Mouse (Mus musculus) limb, embryonic 12.5 days (tissue): ENCODE data around the gene Bcl11a. TPM values are rescaled to one million over a fixed set of nuclear protein-coding genes. Genes with fewer than 3 reads are reported as not detected.
"Not testable (repeated sequence)": the region's sequence is repeated elsewhere in the genome, so short reads cannot be mapped to it uniquely, and the experiment has no call there.

Experiments
- ATAC-seq: fragments of 200-750 bp; cut with Nextera tagmentation; 2 replicates; pipeline ENCODE4 v1.8.0; 2017; ENCODE audit warnings: low read depth, moderate TSS enrichment; ENCODE audit not compliant: insufficient number of reproducible peaks, insufficient read depth, low FRiP score, low TSS enrichment
- H3K27ac ChIP-seq: fragments of 300-500 bp; sonication (generic); 2 replicates; pipeline ENCODE4 v1.5.1; 2016; ENCODE audit warnings: mild to moderate bottlenecking, moderate library complexity
- H3K27me3 ChIP-seq: fragments of 300-500 bp; sonication (generic); 2 replicates; pipeline ENCODE4 v1.6.1; 2016; ENCODE audit warnings: mild to moderate bottlenecking, moderate library complexity
- H3K36me3 ChIP-seq: fragments of 300-500 bp; sonication (generic); 2 replicates; pipeline ENCODE4 v1.6.1; 2016; ENCODE audit warnings: mild to moderate bottlenecking, moderate library complexity
- H3K4me1 ChIP-seq: fragments of 300-500 bp; sonication (generic); replicated peaks from 2 replicates; pipeline ENCODE4 v1.6.1; 2016
- H3K4me2 ChIP-seq: fragments of 300-500 bp; sonication (generic); 2 replicates; pipeline ENCODE4 v1.6.1; 2016; ENCODE audit warnings: mild to moderate bottlenecking, moderate library complexity
- H3K4me3 ChIP-seq: fragments of 300-500 bp; sonication (generic); replicated peaks from 2 replicates; pipeline ENCODE4 v1.5.1; 2016; ENCODE audit warnings: mild to moderate bottlenecking
- H3K9ac ChIP-seq: fragments of 300-500 bp; sonication (generic); replicated peaks from 2 replicates; pipeline ENCODE4 v1.6.1; 2016; ENCODE audit warnings: mild to moderate bottlenecking, moderate library complexity
- H3K9me3 ChIP-seq: fragments of 300-500 bp; sonication (generic); 2 replicates; pipeline ENCODE4 v1.6.1; 2016; ENCODE audit warnings: mild to moderate bottlenecking, moderate library complexity
- WGBS: fragments of 180-500 bp; shearing (Covaris S2); methylation state at CpG from one replicate; pipeline ENCODE4 v1.1.7; 2016; 5-methylcytosine and 5-hydroxymethylcytosine counted together
- polyA plus RNA-seq: library from polyadenylated mRNA; unstranded; fragments of >200 nt; fragmentation: Nextera tagmentation; extraction: Ambion mirVana; gene quantifications from 2 replicates; pipeline ENCODE4 v1.2.1, GENCODE M21; 2016

Bcl11a gene
- polyA plus RNA-seq, 1 experiment from 2014 or later, result 109 TPM

- WGBS, result 90% methylated on average over 9 of the region's 9 CpGs
- Histone ChIP-seq H3K9me3 (no peaks in the 10 kb centered on the region), H3K36me3 (peaks cover 47% of the 10 kb centered on the region), H3K4me2 (no peak overlapping the region), H3K27ac (no peak overlapping the region), H3K9ac (no peak overlapping the region), H3K27me3 (no peaks in the 10 kb centered on the region), H3K4me3 (no peak overlapping the region), H3K4me1 (peaks cover 80% of the 10 kb centered on the region)
- ATAC-seq, result no peak
These were observed 43.3 kb downstream of the Bcl11a start for GRCm38 (mm10) chr11:24121136-24121535.

GRCm38 (mm10) chr11:24122899-24123298, 45.0 kb downstream of the Bcl11a start:
- Histone ChIP-seq H3K4me3 (no peak overlapping the region), H3K4me1 (peaks cover 76% of the 10 kb centered on the region), H3K9me3 (no peaks in the 10 kb centered on the region), H3K27me3 (no peaks in the 10 kb centered on the region), H3K4me2 (no peak overlapping the region), H3K27ac (no peak overlapping the region), H3K9ac (no peak overlapping the region), H3K36me3 (peaks cover 40% of the 10 kb centered on the region; the same call in 1 of the 2 replicates)
- 89% methylated on average over 7 of the region's 7 CpGs for WGBS
- ATAC-seq, result no peak

DNA sequence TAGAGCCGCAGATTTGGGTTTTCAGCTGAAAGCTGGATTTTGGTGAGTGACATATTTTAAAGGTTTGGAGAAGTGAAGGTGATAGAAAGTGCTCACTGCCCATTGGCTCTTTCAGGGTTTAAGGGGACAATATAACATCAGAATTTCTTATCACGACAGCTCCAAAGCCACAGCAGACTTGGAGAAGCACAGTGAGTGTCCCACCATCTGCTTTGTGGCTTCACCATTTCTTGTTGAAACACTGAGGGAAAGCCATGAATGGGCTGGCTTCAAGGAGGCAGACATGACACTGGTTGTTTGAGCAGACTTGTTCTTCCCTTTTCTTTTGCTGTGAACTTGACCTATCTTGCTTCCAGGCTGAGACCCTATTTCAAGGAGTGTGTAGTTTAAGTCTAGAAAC, 46.1 kb downstream of the Bcl11a start:
- Histone ChIP-seq H3K9me3 (no peaks in the 10 kb centered on the region), H3K27me3 (no peaks in the 10 kb centered on the region), H3K4me1 (peaks cover 72% of the 10 kb centered on the region), H3K4me3 (no peak overlapping the region), H3K27ac (no peak overlapping the region), H3K4me2 (no peak overlapping the region), H3K9ac (no peak overlapping the region), H3K36me3 (peaks cover 37% of the 10 kb centered on the region; the same call in 1 of the 2 replicates)
- ATAC-seq, result no peak
- 87% methylated on average over 2 of the region's 2 CpGs for WGBS

DNA sequence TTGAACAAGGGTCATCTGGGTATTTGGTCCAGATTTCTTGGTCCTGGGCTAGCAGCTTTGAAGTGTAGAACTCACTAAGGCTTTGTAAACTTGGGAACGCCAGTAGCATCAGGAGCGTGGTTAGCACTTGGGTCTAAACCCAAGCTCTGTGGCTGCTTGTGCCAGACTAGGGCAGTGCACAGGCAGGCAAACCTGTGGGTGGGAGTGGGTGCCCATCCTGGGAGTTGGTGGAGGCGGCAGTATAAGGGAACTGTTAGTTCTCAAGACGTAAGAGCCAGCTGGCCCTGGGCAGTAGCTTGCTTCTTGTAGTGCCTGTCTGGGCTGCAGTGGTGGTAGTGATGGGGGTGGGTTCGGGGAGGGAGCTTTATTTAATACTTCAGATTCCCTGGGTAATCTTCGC, 47.2 kb downstream of the Bcl11a start:
- H3K4me1 ChIP-seq, result peaks cover 61% of the 10 kb centered on the region
- ATAC-seq, result no peak
- WGBS, result 85% methylated on average over 6 of the region's 6 CpGs
- no peaks in the 10 kb centered on the region for H3K27me3 ChIP-seq
- H3K4me3 ChIP-seq, result no peak overlapping the region
- peaks cover 44% of the 10 kb centered on the region; the same call in 1 of the 2 replicates for H3K36me3 ChIP-seq
- no peaks in the 10 kb centered on the region for H3K9me3 ChIP-seq
- H3K4me2 ChIP-seq, result no peak overlapping the region
- no peak overlapping the region for H3K9ac ChIP-seq
- no peak overlapping the region for H3K27ac ChIP-seq

DNA sequence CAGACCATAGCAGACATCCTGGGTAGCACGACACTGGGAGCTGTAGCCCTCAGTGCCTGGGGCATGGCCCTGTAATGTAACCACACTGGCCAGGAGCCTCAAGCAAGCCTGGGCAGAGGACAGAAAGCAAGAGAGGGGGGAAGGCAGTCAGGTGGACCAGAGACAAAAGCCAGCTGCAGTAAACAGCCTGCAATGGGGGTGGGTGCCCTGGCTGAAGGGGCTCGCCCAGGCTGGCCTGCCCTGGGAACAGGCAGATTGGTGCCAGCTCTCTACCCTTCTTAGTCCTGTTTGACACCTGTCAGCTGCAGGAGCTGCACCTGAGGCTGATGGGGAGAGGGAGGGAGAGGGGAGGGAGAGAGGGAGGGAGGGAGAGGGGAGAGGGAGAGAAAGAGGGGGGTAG, 50.1 kb downstream of the Bcl11a start:
- Histone ChIP-seq H3K27ac (peak overlapping the region; percentile 7; the same call in 1 of the 2 replicates), H3K36me3 (peaks cover 53% of the 10 kb centered on the region), H3K4me1 (peaks cover 44% of the 10 kb centered on the region), H3K27me3 (no peaks in the 10 kb centered on the region), H3K9ac (no peak overlapping the region), H3K9me3 (no peaks in the 10 kb centered on the region), H3K4me2 (no peak overlapping the region), H3K4me3 (no peak overlapping the region)
- 58% methylated on average over 2 of the region's 2 CpGs for WGBS
- no peak for ATAC-seq

DNA sequence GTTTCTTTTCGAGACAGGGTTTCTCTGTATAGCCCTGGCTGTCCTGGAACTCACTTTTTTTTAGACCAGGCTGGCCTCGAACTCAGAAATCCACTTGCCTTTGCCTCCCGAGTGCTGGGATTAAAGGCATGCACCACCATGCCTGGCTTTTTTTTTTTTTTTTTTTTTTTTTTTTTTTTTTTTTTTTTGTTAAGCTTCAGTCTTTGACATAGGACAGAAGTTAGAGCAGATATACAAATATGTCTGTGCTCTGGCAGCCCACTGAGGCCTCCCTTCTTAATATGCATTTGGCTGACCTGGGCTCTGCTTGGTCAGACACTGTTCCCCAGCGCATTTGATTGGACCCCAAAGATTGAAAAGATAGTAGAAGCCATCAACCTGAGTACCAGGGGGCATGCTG, 51.0 kb downstream of the Bcl11a start:
- H3K4me3 ChIP-seq, H3K27ac ChIP-seq, H3K27me3 ChIP-seq, H3K9ac ChIP-seq, H3K4me2 ChIP-seq, ATAC-seq, H3K9me3 ChIP-seq: not testable (repeated sequence)
- H3K36me3 ChIP-seq, result peaks cover 51% of the 10 kb centered on the region
- 81% methylated on average over 4 of the region's 4 CpGs for WGBS
- H3K4me1 ChIP-seq, result peaks cover 40% of the 10 kb centered on the region

- no peak for ATAC-seq
- Histone ChIP-seq H3K27me3 (no peaks in the 10 kb centered on the region), H3K9me3 (no peaks in the 10 kb centered on the region), H3K4me2 (no peak overlapping the region), H3K9ac (no peak overlapping the region), H3K36me3 (peaks cover 55% of the 10 kb centered on the region), H3K4me3 (no peak overlapping the region), H3K4me1 (peaks cover 33% of the 10 kb centered on the region), H3K27ac (no peak overlapping the region)
- WGBS, result 86% methylated on average over 5 of the region's 5 CpGs
These were observed 51.7 kb downstream of the Bcl11a start for GRCm38 (mm10) chr11:24129358-24130185.

GRCm38 (mm10) chr11:24130186-24130760, 52.4 kb downstream of the Bcl11a start:
- Histone ChIP-seq H3K4me2 (no peak overlapping the region), H3K27ac (no peak overlapping the region), H3K36me3 (peaks cover 57% of the 10 kb centered on the region), H3K4me3 (no peak overlapping the region), H3K4me1 (peaks cover 31% of the 10 kb centered on the region), H3K27me3 (no peaks in the 10 kb centered on the region), H3K9me3 (no peaks in the 10 kb centered on the region), H3K9ac (no peak overlapping the region)
- no peak for ATAC-seq
- WGBS, result 79% methylated on average over 7 of the region's 7 CpGs

DNA sequence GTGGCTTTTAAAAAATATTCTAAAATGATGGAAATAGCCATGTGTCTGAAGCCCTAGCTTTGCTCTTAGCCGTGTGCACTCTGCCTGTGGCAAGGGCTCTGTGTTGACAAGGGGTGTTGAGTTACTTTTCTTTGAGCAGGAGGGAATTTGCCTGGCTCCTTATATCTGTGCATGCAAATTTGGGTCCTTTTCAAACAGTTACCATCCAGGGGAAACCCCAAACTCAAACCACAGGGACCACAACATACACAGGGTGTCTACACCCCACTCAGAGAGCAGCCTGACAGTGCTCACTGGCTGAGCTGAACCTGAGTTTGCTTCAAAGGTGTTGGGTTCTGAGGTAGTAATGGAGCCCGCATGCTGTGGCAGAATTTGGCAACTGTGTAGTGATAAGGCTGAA, 54.0 kb downstream of the Bcl11a start:
- ATAC-seq, result no peak
- Histone ChIP-seq H3K4me2 (no peak overlapping the region), H3K27me3 (no peaks in the 10 kb centered on the region), H3K9ac (no peak overlapping the region), H3K9me3 (no peaks in the 10 kb centered on the region), H3K36me3 (peaks cover 50% of the 10 kb centered on the region), H3K4me1 (peaks cover 42% of the 10 kb centered on the region), H3K27ac (no peak overlapping the region), H3K4me3 (no peak overlapping the region)
- WGBS, result 74% methylated on average over 2 of the region's 2 CpGs

DNA sequence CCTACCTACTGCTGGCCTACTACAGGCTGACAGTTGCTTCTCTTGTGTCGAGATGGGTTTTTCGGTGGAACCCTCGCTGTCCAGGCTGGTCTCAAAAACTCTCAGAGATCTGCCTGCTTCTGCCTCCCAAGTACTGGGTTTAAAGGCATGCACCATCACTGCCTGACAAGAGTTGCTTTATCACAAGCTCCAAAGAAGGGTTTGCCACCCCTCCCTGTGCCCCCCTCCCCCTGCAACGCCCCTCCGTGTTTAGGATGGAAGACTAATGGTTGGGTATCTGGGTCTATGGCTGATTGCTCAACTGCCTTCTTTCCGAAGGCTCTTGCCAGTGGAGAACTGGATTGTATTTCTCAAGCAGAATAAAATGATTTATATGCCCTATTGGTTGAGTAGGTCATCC, 54.5 kb downstream of the Bcl11a start:
- H3K4me2 ChIP-seq, result no peak overlapping the region
- no peak for ATAC-seq
- 91% methylated on average over 6 of the region's 6 CpGs for WGBS
- H3K4me1 ChIP-seq, result peaks cover 42% of the 10 kb centered on the region
- H3K27me3 ChIP-seq, result no peaks in the 10 kb centered on the region
- H3K9ac ChIP-seq, result no peak overlapping the region
- no peaks in the 10 kb centered on the region for H3K9me3 ChIP-seq
- no peak overlapping the region for H3K4me3 ChIP-seq
- no peak overlapping the region for H3K27ac ChIP-seq
- peaks cover 47% of the 10 kb centered on the region for H3K36me3 ChIP-seq

- H3K27ac ChIP-seq, result no peak overlapping the region
- 92% methylated on average over 2 of the region's 2 CpGs for WGBS
- no peaks in the 10 kb centered on the region for H3K27me3 ChIP-seq
- peaks cover 38% of the 10 kb centered on the region for H3K4me1 ChIP-seq
- peaks cover 51% of the 10 kb centered on the region for H3K36me3 ChIP-seq
- H3K9me3 ChIP-seq, result no peaks in the 10 kb centered on the region
- no peak overlapping the region for H3K4me3 ChIP-seq
- H3K4me2 ChIP-seq, result no peak overlapping the region
- H3K9ac ChIP-seq, result no peak overlapping the region
- no peak for ATAC-seq
These were observed 55.0 kb downstream of the Bcl11a start for GRCm38 (mm10) chr11:24132853-24133252.
